Mouse (Mus musculus) adrenal gland, postnatal 14 days (tissue): Measurements from ENCODE around the gene Gm49393. TPM values are rescaled to one million over a fixed set of nuclear protein-coding genes. Genes with fewer than 3 reads are reported as not detected.
"Not testable (repeated sequence)": the region's sequence is repeated elsewhere in the genome, so short reads cannot be mapped to it uniquely, and the experiment has no call there.

ENCODE experiments used
- DNase-seq: peaks from one replicate; pipeline ENCODE4 v3.0.0; 2021; ENCODE audit warnings: mixed read lengths
- long read RNA-seq, 2 experiments: library from polyadenylated mRNA; stranded (forward); transcript quantifications; one replicate each; pipeline ENCODE4 v2.0.0; 2021
- total RNA-seq: library from RNA; stranded (reverse); gene quantifications from 2 replicates; pipeline ENCODE4 v1.2.3, GENCODE M21; 2021

Gene Gm49393
- not detected in 2 replicates for total RNA-seq
- long read RNA-seq, experiment 1 = 0 reads
- long read RNA-seq, experiment 2 = 0 reads

- DNase-seq = not testable (repeated sequence)
Measured at GRCm38 (mm10) chr13:60935490-60935889, at the start of gene Gm49393. TSS of gene Gm49393 (minus strand) at chr13:60935590.

GRCm38 (mm10) chr13:60972319-60972718, 36.9 kb upstream of the Gm49393 start:
- DNase-seq = not testable (repeated sequence)

GRCm38 (mm10) chr13:60963985-60964384, 28.6 kb upstream of the Gm49393 start:
- DNase-seq = not testable (repeated sequence)

DNA sequence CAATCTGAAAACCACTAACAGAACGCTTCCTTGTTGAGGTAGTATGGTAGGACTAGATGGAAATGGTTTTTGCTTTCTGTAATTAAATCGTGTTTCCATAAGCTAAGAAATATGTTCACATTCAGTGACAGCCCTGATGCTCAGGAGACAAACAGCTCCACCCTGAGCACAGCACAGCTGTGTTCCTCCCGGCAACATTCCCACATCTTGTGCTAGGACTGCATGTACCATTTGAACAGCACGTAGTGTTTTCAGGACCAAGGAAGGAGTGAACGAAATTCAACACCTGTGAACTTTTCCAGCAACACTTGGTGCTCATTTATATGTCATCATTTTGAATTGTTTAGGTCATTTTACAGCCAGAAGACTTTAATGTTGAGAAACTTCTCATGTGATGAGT, 26.3 kb upstream of the Gm49393 start:
- no peak for DNase-seq

DNA sequence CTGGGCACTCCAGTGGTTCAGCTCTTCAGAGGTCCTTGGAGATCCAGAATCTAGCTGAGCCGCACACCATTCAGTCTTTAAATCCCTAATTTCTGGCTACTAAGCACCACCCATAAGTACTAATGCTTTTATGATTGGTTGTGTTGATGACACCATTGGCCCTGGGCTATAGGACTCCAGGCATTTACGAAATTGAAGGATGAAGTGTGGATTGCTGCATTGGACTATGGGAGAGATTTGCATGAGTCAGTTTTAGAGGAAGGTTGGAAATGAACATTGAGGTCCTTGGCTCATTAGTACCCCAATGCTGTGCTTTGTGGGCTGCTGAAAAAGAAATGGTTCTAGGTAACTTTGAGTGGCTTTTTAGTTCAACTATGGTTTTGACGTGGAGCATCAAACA, 6.5 kb upstream of the Gm49393 start, which contains the start of gene Tpbpa:
Gene Tpbpa, minus strand, starts transcription at position 101 of the 400 bp plus-strand sequence.
- not testable (repeated sequence) for DNase-seq

GRCm38 (mm10) chr13:60936500-60936901, 1.1 kb upstream of the Gm49393 start, which contains the start of the genes Gm49391 and Ctla2a:
TSS of gene Gm49391 (minus strand) at chr13:60936571.
TSS of gene Ctla2a (minus strand) at chr13:60936625.
- peak; percentile 42 for DNase-seq

DNA sequence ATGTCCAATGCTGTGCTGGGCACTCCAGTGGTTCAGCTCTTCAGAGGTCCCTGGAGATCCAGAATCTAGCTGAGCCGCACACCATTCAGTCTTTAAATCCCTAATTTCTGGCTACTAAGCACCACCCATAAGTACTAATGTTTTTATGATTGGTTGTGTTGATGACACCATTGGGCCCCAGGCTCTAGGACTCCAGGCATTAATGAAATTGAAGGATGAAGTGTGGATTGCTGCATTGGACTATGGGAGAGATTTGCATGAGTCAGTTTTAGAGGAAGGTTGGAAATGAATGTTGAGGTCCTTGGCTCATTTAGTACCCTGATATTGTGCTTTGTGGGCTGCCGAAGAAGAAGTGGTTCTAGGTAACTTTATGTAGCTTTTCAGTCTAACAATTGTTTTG, 30.6 kb downstream of the Gm49393 start, which contains the start of gene Tpbpb:
Gene Tpbpb, minus strand, starts transcription at position 101 of the 400 bp plus-strand sequence.
- not testable (repeated sequence) for DNase-seq

DNA sequence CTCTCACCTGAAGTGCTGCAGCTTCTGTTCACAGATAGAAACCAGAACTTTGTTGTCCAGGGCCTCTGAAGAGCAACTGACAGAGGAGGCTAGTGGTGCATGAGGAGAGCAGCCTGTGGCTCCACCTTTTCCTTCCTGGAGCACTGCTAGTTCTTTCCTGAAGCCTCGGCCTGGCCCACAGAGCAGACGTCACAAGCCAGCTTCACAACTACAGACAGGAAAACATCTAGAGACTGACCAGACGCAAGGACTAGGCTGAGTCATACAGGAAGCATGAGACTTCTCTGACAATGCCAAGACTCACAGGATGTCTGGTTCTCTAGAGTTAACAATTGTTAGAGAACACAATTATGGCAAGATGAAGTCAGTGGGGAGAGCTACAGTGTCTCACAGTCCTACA, 38.1 kb downstream of the Gm49393 start, which contains the start of gene Ctla2b:
Gene Ctla2b, minus strand, starts transcription at position 120 of the 400 bp plus-strand sequence.
- peak; percentile 49 for DNase-seq

DNA sequence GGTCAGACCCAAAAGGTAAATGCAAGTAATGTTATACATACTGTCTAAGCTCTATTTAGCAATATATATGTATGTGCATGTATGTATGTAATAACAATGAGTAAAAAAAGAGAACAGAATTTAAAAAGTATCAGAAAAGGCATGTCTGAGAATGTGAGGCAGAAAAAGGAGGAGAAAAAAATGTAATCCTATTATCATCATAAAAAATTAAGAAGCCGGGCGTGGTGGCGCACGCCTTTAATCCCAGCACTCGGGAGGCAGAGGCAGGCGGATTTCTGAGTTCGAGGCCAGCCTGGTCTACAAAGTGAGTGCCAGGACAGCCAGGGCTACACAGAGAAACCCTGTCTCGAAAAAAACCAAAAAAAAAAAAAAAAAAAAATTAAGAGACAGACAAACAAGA, 38.6 kb downstream of the Gm49393 start, which contains the start of gene Gm49392:
Gene Gm49392, minus strand, starts transcription at position 101 of the 400 bp plus-strand sequence.
- not testable (repeated sequence) for DNase-seq

GRCm38 (mm10) chr13:60895406-60896160, 39.8 kb downstream of the Gm49393 start:
- no peak for DNase-seq

GRCm38 (mm10) chr13:60892301-60892700, 43.1 kb downstream of the Gm49393 start:
- DNase-seq = no peak

- peak; percentile 55 for DNase-seq
Measured at GRCm38 (mm10) chr13:60864281-60864680, 71.1 kb downstream of the Gm49393 start, which contains the start of gene 4930486L24Rik. TSS of gene 4930486L24Rik (minus strand) at chr13:60864475.

- DNase-seq = no peak
Measured at GRCm38 (mm10) chr13:60848241-60849120, 86.9 kb downstream of the Gm49393 start.

DNA sequence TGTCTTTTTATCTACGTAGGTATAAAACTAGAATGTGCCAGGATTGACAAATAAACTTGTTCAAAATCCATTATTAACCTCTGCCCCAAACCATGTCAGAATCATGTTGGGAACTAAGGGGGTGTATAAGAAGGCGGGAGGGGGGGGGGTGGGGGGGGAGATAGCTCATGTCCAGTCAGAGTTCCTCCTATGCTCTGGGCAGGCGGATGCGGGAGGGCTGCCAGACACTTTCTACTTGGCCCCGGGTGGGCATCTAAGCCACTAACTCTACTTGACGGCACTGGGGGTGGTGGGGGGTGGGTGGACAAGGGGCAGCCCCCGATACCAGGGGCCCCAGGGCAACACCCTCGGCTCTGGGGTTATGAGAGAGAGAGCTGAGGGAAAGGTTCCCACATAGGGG, 92.2 kb downstream of the Gm49393 start:
- no peak for DNase-seq

DNA sequence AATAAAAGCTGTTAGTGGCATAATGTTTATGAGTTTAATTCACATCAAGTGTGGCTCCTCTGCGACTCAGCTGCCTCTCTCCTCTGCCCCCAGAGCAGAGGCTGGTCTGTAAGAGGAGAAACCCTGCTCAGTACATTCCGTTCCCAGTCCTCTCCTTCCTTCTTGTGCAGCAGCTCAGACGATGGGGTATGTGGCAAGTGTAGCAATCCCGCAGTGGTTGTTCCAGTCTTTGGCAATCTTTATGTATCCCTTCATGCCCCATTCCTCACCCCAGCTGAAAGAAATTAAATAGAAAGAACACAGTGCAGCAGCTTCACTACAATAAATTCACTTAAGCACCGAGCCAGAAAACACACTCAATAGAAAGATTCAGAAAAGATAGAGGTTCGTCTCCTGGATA, 92.7 kb downstream of the Gm49393 start:
- DNase-seq = no peak

DNA sequence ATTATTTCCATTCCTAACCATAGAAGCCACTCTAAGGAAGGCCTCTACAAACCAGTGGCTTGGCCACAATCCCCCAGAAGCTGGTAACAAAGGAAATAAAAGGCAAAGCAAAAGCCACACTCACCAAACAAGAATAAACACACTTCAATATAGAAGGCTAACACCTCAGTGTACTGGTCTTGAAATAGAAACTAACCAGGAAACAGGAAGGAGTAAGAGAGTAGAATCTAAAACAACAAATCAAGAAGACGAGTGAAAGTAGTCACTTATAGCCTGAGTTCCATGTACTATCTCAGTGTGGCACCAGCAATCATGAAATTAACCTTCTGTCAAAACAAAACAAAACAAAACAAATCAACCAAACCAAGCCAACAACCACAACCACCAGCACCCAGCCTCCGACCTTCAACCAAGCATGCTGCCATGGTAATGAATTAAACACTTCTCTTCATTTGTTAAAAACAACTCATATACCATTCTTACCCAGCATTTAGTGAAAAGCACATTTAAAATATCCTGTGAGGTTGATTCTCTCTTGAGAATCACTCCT, 96.0 kb downstream of the Gm49393 start:
- no peak for DNase-seq

- peak; percentile 41 for DNase-seq
Measured at GRCm38 (mm10) chr13:60826052-60826451, 109.3 kb downstream of the Gm49393 start.

DNA sequence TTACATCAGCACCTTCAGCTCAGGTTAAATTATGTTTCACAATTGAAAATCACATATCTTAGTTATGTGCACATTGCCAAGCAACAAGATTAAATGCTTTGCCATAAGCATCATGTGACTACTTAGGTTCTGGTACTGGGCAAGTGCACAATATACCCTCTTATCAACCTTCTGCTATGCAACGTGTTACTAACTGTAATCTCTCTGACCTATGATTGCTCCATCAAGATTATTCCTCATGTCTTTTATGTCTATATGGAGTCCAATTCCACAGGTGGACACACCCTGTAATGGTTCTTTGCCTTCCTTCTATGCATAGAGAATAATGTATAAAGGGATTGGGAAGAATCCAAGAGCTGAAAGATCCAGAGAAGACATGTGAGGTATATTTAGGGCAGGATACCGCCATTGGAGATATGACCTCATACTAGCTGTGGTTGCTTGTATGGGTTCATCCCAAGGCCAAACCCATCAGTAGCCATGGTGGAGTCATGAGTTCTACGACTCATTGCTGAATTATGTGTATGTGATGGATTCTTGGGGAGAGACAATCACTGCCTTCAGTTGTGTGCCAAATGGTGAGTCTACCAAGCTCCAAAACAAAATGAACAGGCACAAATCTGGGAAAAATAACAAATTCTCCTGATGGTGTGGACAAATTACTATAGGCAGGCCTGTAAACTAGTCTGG, 114.8 kb downstream of the Gm49393 start:
- no peak for DNase-seq

GRCm38 (mm10) chr13:60819469-60819868, 115.9 kb downstream of the Gm49393 start:
- peak; percentile 68 for DNase-seq

GRCm38 (mm10) chr13:60813722-60814121, 121.7 kb downstream of the Gm49393 start:
- DNase-seq = no peak

DNA sequence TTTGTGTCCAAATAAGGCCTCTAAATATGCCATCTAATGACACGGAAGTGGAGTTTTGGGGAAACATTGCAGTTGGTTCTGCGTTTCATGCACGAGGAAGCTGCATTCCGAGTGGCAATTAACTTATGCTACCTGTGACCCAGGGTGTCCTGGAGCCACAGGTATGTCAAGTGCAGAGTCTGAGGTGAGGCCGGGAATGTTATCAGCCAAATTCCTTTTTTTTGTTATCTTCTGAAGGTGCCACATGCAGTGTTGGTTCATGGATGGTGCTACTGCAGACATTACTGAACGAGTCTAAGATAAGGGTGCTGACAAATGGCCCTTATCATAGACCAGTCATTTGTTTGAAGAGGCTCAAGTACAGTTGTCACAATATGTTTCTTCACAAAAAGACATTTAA, 122.6 kb downstream of the Gm49393 start:
- DNase-seq = no peak
